Mouse (Mus musculus) common myeloid progenitor, adult 5-6 weeks (primary cell): ENCODE results near the gene Il3. TPM values are rescaled to one million over a fixed set of nuclear protein-coding genes. Genes with fewer than 3 reads are reported as not detected.

Source experiments
- ATAC-seq: replicated peaks from 2 replicates; pipeline ENCODE4 v1.8.0; 2016; ENCODE audit warnings: low read depth, mild to moderate bottlenecking, moderate TSS enrichment, inconsistent platforms; ENCODE audit not compliant: poor library complexity, severe bottlenecking
- total RNA-seq: library from RNA; stranded (forward); fragments of 200-1000, 187-1606 nt; gene quantifications from 2 replicates; pipeline ENCODE4 v1.2.3, GENCODE M21; 2017

Gene Il3
- total RNA-seq, 1 experiment from 2014 or later, result not detected

GRCm38 (mm10) chr11:54219903-54220740, 47.0 kb downstream of the Il3 start:
- ATAC-seq, result no peak

- peak; percentile 36; the same call in 1 of the 2 replicates for ATAC-seq
Observed at GRCm38 (mm10) chr11:54219191-54219590, 47.9 kb downstream of the Il3 start.

GRCm38 (mm10) chr11:54217384-54217783, 49.7 kb downstream of the Il3 start:
- ATAC-seq, result peak; percentile 23; the same call in 1 of the 2 replicates

- ATAC-seq, result no peak
Observed at GRCm38 (mm10) chr11:54216091-54216490, 51.0 kb downstream of the Il3 start.

Other genes starting within 250 kb of the Il3 start
- 4.8 and 6.5 TPM in 2 replicates for gene Slc22a4, start 239.2 kb downstream of the Il3 start, total RNA-seq
- 0.41 TPM in 1 of 2 replicates, not detected in the other for gene Pdlim4, start 198.3 kb downstream of the Il3 start, total RNA-seq
- gene P4ha2, start 167.2 kb downstream of the Il3 start, total RNA-seq, result 0.18 TPM in 1 of 2 replicates, not detected in the other
- not detected in 2 replicates for gene Csf2, start 17.6 kb downstream of the Il3 start, total RNA-seq
- gene Acsl6, start 36.5 kb upstream of the Il3 start, total RNA-seq, result 10.1 and 13.4 TPM in 2 replicates
- not detected in 2 replicates for gene Meikin, start 103.4 kb upstream of the Il3 start, total RNA-seq
- gene Fnip1, start 170.9 kb upstream of the Il3 start, total RNA-seq, result 25.4 and 26.4 TPM in 2 replicates